In genomic region chr16:91789728-91790127, GRCm38 (mm10) we compare ENCODE assay signal across 12 mouse cellular contexts.
DNase-seq lines count a peak whose midpoint lies in the region; ATAC-seq and TF ChIP-seq lines count a peak whose summit lies in the region.
"Had no signal": no experiment of that assay in that cellular context is flagged by ENCODE, and none has a peak within 500 bp of the region (broad histone marks: within the 10 kb centered on the region; RNA-seq: fewer than 3 reads in every experiment).

No protein-coding gene starts in this region.

- 91% methylated on average over 6 of the region's 6 CpGs for WGBS in midbrain, embryonic 13.5 days
- 82% methylated on average over 6 of the region's 6 CpGs for WGBS in midbrain, postnatal 0 days

- peak overlapping the region; percentile 5; the same call in 1 of the 2 replicates for H3K27ac ChIP-seq in midbrain, embryonic 13.5 days
- no peak overlapping the region for H3K27ac ChIP-seq in midbrain, postnatal 0 days (ENCODE audit: low read depth, low read length)
- H3K27ac ChIP-seq: embryonic facial prominence, embryonic 13.5 days had no signal

- no peak for ATAC-seq in midbrain, embryonic 13.5 days
- no peak for ATAC-seq in midbrain, postnatal 0 days (ENCODE audit: low FRiP score)
- ATAC-seq in neutrophil, adult 5-6 weeks (ENCODE audit: extremely low read depth, insufficient number of reproducible peaks, low FRiP score, poor library complexity, severe bottlenecking), result peak; percentile 76

- peaks cover 50% of the 10 kb centered on the region for H3K36me3 ChIP-seq in midbrain, embryonic 13.5 days
- H3K36me3 ChIP-seq in midbrain, postnatal 0 days (ENCODE audit: insufficient read depth, low read length), result peaks cover 10% of the 10 kb centered on the region

- no peak for TF ChIP-seq CTCF in midbrain, postnatal 0 days (IDR thresholded peaks at IDR 0.05)

- no peak overlapping the region for H3K9ac ChIP-seq in midbrain, embryonic 13.5 days (replicated peaks)
- H3K9ac ChIP-seq in midbrain, postnatal 0 days (replicated peaks; ENCODE audit: low read length, poor library complexity, severe bottlenecking), result no peak overlapping the region

- no peak overlapping the region for H3K4me2 ChIP-seq in midbrain, embryonic 13.5 days (replicated peaks)
- no peak overlapping the region for H3K4me2 ChIP-seq in midbrain, postnatal 0 days (ENCODE audit: low read depth, low read length, poor library complexity, severe bottlenecking)
- H3K4me2 ChIP-seq: embryonic facial prominence, embryonic 13.5 days had no signal

- no peak overlapping the region for H3K4me3 ChIP-seq in midbrain, embryonic 13.5 days (replicated peaks)
- H3K4me3 ChIP-seq in midbrain, postnatal 0 days (ENCODE audit: low read depth, low read length), result no peak overlapping the region
- H3K4me3 ChIP-seq: embryonic facial prominence, embryonic 13.5 days had no signal

- peak; percentile 31 for DNase-seq in embryo, embryonic 10 days (ENCODE audit: low spot score)
- no peak for DNase-seq in embryo, embryonic 9.5 days (ENCODE audit: extremely low spot score)
- no peak for DNase-seq in midbrain, postnatal 0 days (ENCODE audit: low spot score)
- DNase-seq in induced T-regulatory cell, adult 2 months (ENCODE audit: low read depth), result peak; percentile 86
- DNase-seq in cerebellum, adult 9-10 months, result no peak
- no peak for DNase-seq in adrenal gland, adult 18-20 months (ENCODE audit: low spot score in 2 of 2)
- DNase-seq: adrenal gland, adult 2 months; gastrocnemius, postnatal 36 days; layer of hippocampus, postnatal 36 days had no signal

- H3K4me1 ChIP-seq in midbrain, embryonic 13.5 days (replicated peaks), result peaks cover 8% of the 10 kb centered on the region
- H3K4me1 ChIP-seq in midbrain, postnatal 0 days (ENCODE audit: insufficient read depth, low read length), result no peaks in the 10 kb centered on the region; the same call in 1 of the 2 replicates

- H3K9me3 ChIP-seq in midbrain, embryonic 13.5 days, result no peaks in the 10 kb centered on the region
- no peaks in the 10 kb centered on the region for H3K9me3 ChIP-seq in midbrain, postnatal 0 days (ENCODE audit: low read length)
- H3K9me3 ChIP-seq: embryonic facial prominence, embryonic 13.5 days had no signal

- no peaks in the 10 kb centered on the region for H3K27me3 ChIP-seq in midbrain, embryonic 13.5 days
- H3K27me3 ChIP-seq in midbrain, postnatal 0 days (ENCODE audit: insufficient read depth, low read length), result no peaks in the 10 kb centered on the region
- H3K27me3 ChIP-seq: embryonic facial prominence, embryonic 13.5 days had no signal

Comparison
In these comparisons a context has a peak if more than half of its experiments do, and no peak if none do; other contexts are left out.
1. DNase-seq: peak in embryo, embryonic 10 days (single experiment) and induced T-regulatory cell, adult 2 months (single experiment); none in embryo, embryonic 9.5 days (single experiment), midbrain, postnatal 0 days (single experiment), cerebellum, adult 9-10 months (single experiment) and adrenal gland, adult 18-20 months (0 of 2).